Mouse (Mus musculus): Measurements from ENCODE around the gene Nkain4. TPM values are rescaled to one million over a fixed set of nuclear protein-coding genes. Genes with fewer than 3 reads are reported as not detected.

Gene Nkain4
- polyA plus RNA-seq, 1 experiment from 2014 or later: 2.6 TPM

DNA sequence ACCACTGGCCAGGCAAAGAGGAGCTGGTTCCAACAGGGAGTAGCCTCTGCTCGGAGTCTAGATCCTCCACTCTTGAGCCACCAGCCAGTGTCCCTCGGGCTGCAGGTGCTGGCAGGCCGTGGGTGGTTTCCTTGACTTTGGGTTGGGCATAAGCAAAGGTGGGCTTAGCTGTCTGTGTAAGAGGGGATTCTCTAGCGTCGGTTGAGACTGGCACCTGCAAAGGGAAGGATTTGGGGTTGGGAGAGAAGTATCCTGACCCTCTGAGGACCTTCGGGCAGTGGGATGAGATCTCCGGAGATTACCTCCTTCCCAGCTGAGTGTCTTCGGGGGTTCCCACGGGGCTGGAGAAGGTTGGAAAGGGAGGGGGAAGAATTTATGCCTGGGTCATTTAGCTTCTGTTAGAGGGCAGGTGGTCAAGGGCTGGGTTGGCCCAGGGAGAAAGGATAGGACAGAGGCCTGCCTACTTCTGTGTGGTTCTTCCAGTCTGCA is 62.6 kb downstream of the Nkain4 start:
- ATAC-seq (ENCODE audit: low read depth): no peak
- Histone ChIP-seq H3K9me3 (replicated peaks) (no peaks in the 10 kb centered on the region), H3K36me3 (no peaks in the 10 kb centered on the region), H3K4me1 (replicated peaks) (peaks cover 19% of the 10 kb centered on the region), H3K27ac (no peak overlapping the region), H3K4me3 (replicated peaks) (no peak overlapping the region), H3K4me2 (no peak overlapping the region), H3K27me3 (peaks cover 100% of the 10 kb centered on the region), H3K9ac (no peak overlapping the region)
- DNase-seq: no peak
- 8% methylated on average over 9 of the region's 9 CpGs for WGBS (ENCODE audit: insufficient replicate concordance)

- Histone ChIP-seq H3K4me3 (replicated peaks) (no peak overlapping the region), H3K9me3 (replicated peaks) (no peaks in the 10 kb centered on the region)
Observed at GRCm38 (mm10) chr2:180891075-180891834, 63.2 kb downstream of the Nkain4 start.

GRCm38 (mm10) chr2:180890422-180891074 is 64.0 kb downstream of the Nkain4 start:
- Histone ChIP-seq H3K27ac (no peak overlapping the region), H3K9me3 (replicated peaks) (no peaks in the 10 kb centered on the region), H3K4me2 (no peak overlapping the region), H3K36me3 (no peaks in the 10 kb centered on the region), H3K27me3 (peaks cover 98% of the 10 kb centered on the region), H3K9ac (no peak overlapping the region), H3K4me1 (replicated peaks) (peaks cover 19% of the 10 kb centered on the region), H3K4me3 (replicated peaks) (no peak overlapping the region)
- no peak for ATAC-seq (ENCODE audit: low read depth)
- no peak for DNase-seq
- WGBS (ENCODE audit: insufficient replicate concordance): 2% methylated on average over 29 of the region's 29 CpGs

More at GRCm38 (mm10) chr2:180891075-180891834, 63.2 kb downstream of the Nkain4 start:
- WGBS (ENCODE audit: insufficient replicate concordance): 3% methylated on average over 37 of the region's 37 CpGs
- DNase-seq (no peak), ATAC-seq (ENCODE audit: low read depth) (no peak)
- Histone ChIP-seq H3K9ac (no peak overlapping the region), H3K27me3 (peaks cover 98% of the 10 kb centered on the region), H3K27ac (no peak overlapping the region), H3K4me2 (no peak overlapping the region), H3K4me1 (replicated peaks) (peaks cover 19% of the 10 kb centered on the region), H3K36me3 (no peaks in the 10 kb centered on the region)

DNA sequence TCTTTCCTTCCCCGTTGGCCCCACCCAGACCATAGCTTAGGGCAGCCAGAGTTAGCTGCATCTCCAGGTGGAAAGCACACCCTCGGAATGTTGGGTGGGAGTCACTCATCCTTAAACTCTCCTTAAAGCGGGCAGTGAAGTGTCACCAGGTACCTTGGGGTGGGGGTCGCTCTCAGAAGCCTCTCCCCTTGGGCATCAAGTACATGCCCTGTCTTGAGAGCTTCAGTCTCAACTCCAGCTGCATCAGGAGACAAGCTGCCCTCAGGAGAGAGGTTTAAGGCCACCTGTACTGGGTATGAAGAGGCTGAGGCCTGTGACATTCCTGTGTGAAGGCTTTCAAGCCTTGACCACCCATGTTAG is 64.6 kb downstream of the Nkain4 start:
- Histone ChIP-seq H3K4me2 (no peak overlapping the region), H3K36me3 (no peaks in the 10 kb centered on the region), H3K9me3 (replicated peaks) (no peaks in the 10 kb centered on the region), H3K4me3 (replicated peaks) (no peak overlapping the region), H3K27ac (no peak overlapping the region), H3K4me1 (replicated peaks) (peaks cover 19% of the 10 kb centered on the region), H3K27me3 (peaks cover 95% of the 10 kb centered on the region), H3K9ac (no peak overlapping the region)
- no peak for ATAC-seq (ENCODE audit: low read depth)
- DNase-seq: no peak
- 12% methylated on average over 4 of the region's 4 CpGs for WGBS (ENCODE audit: insufficient replicate concordance)

- ATAC-seq (ENCODE audit: low read depth): no peak
- Histone ChIP-seq H3K4me1 (replicated peaks) (peaks cover 17% of the 10 kb centered on the region), H3K36me3 (no peaks in the 10 kb centered on the region), H3K27ac (no peak overlapping the region), H3K9ac (no peak overlapping the region), H3K27me3 (peaks cover 90% of the 10 kb centered on the region), H3K4me3 (replicated peaks) (no peak overlapping the region), H3K4me2 (no peak overlapping the region), H3K9me3 (replicated peaks) (no peaks in the 10 kb centered on the region)
- DNase-seq: no peak
- 12% methylated on average over 18 of the region's 19 CpGs for WGBS (ENCODE audit: insufficient replicate concordance)
Observed at GRCm38 (mm10) chr2:180889271-180889920, 65.1 kb downstream of the Nkain4 start.

DNA sequence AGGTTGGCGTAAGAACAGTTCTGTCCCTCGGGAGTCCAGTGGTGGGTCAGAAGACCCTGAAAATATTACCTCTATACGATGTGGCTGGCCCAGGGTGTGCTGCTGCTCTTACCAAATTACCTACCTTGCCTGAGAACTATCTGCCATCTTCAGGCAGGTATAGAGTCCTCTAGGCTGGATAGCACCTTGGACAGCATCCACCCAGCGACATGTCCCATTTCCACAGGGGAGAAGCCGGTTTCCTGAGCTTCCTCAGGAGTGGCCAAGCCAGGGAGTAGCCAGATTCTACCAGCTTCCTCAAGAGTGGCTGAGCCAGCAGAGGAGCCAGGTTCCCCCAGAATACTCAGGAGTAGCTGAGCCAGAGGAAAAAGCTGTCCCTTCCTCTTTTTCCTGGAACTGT is 69.2 kb downstream of the Nkain4 start:
- H3K9me3 ChIP-seq (replicated peaks): no peaks in the 10 kb centered on the region
- H3K4me1 ChIP-seq (replicated peaks): no peaks in the 10 kb centered on the region
- peaks cover 49% of the 10 kb centered on the region for H3K27me3 ChIP-seq
- DNase-seq (no peak), ATAC-seq (ENCODE audit: low read depth) (no peak)
- H3K4me3 ChIP-seq (replicated peaks): no peak overlapping the region
- H3K9ac ChIP-seq: no peak overlapping the region
- H3K4me2 ChIP-seq: no peak overlapping the region
- no peak overlapping the region for H3K27ac ChIP-seq
- H3K36me3 ChIP-seq: no peaks in the 10 kb centered on the region
- WGBS (ENCODE audit: insufficient replicate concordance): 38% methylated on average over 5 of the region's 5 CpGs

Small RNA genes lying within 50 kb of the gene (microRNA-seq; reads per million reads assigned to microRNA genes)
- gene Mir124a-3: not detected

Other genes starting within 250 kb of the Nkain4 start
- 10.1 and 12.7 TPM in 2 replicates for gene Dido1, start 244.7 kb downstream of the Nkain4 start, polyA plus RNA-seq (2015; fragmentation: Nextera tagmentation; extraction: Ambion mirVana)
- gene Gid8, start 244.6 kb downstream of the Nkain4 start, polyA plus RNA-seq (2015; fragmentation: Nextera tagmentation; extraction: Ambion mirVana): 116 and 126 TPM in 2 replicates
- gene Slc17a9, start 229.4 kb downstream of the Nkain4 start, polyA plus RNA-seq (2015; fragmentation: Nextera tagmentation; extraction: Ambion mirVana): 4.8 and 5.5 TPM in 2 replicates
- gene Bhlhe23, start 177.8 kb downstream of the Nkain4 start, polyA plus RNA-seq (2015; fragmentation: Nextera tagmentation; extraction: Ambion mirVana): not detected in 2 replicates
- 27.2 and 27.8 TPM in 2 replicates for gene Ythdf1, start 33.8 kb downstream of the Nkain4 start, polyA plus RNA-seq (2015; fragmentation: Nextera tagmentation; extraction: Ambion mirVana)
- gene Birc7, start 25.7 kb downstream of the Nkain4 start, polyA plus RNA-seq (2015; fragmentation: Nextera tagmentation; extraction: Ambion mirVana): not detected in 2 replicates
- gene Arfgap1, start 12.5 kb upstream of the Nkain4 start, polyA plus RNA-seq (2015; fragmentation: Nextera tagmentation; extraction: Ambion mirVana): 33.4 TPM in 2 replicates
- 0.06 and 0.13 TPM in 2 replicates for gene Col20a1, start 31.8 kb upstream of the Nkain4 start, polyA plus RNA-seq (2015; fragmentation: Nextera tagmentation; extraction: Ambion mirVana)
- gene Chrna4, start 88.8 kb upstream of the Nkain4 start, polyA plus RNA-seq (2015; fragmentation: Nextera tagmentation; extraction: Ambion mirVana): 0.46 and 0.56 TPM in 2 replicates
- 0.16 and 0.20 TPM in 2 replicates for gene Kcnq2, start 180.6 kb upstream of the Nkain4 start, polyA plus RNA-seq (2015; fragmentation: Nextera tagmentation; extraction: Ambion mirVana)
- not detected in 2 replicates for gene Eef1a2, start 202.3 kb upstream of the Nkain4 start, polyA plus RNA-seq (2015; fragmentation: Nextera tagmentation; extraction: Ambion mirVana)
- gene Ppdpf, start 232.5 kb upstream of the Nkain4 start, polyA plus RNA-seq (2015; fragmentation: Nextera tagmentation; extraction: Ambion mirVana): 92.8 and 101 TPM in 2 replicates
- 0.02 and 0.03 TPM in 2 replicates for gene Ptk6, start 248.1 kb upstream of the Nkain4 start, polyA plus RNA-seq (2015; fragmentation: Nextera tagmentation; extraction: Ambion mirVana)